Mouse (Mus musculus): ENCODE measurements at regions not wholly inside any gene's neighbourhood (a gene's known extent, or its start where the extent isn't known, plus 50 kb on each side); places are given as distances from the start of the nearest gene placed in this dataset.

DNA sequence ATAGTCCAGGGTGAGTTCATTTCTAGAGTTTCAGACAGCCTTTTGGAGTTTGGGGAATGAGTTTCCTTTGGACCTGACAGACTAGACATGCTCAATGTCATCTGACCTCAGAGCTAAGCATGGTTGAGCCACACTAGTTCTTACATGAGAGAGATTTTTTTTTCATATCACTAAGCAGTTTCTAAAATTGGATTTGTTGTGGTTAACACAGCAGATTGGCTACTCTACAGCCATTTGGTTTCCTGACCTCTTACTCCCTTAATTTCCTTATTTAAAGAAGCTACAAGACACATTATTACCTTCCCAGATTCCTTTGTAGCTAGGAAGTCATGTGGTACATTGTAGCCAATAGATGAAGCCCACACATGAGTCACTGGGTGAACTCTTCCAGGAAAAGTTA, 98.5 kb upstream of the Prr23a1 start:
- no peak for TF ChIP-seq CTCF (IDR thresholded peaks at IDR 0.05; ENCODE audit: low read depth, low read length)
- no peak for TF ChIP-seq POLR2A (IDR thresholded peaks at IDR 0.05; ENCODE audit: extremely low read depth, insufficient read depth, low read length)
